Mouse (Mus musculus) neural tube, embryonic 11.5 days (tissue): Measurements from ENCODE around the gene Taf9. TPM values are rescaled to one million over a fixed set of nuclear protein-coding genes. Genes with fewer than 3 reads are reported as not detected.
A peak's percentile ranks its signal among the peaks of the same experiment; 100 is the strongest.

Experiments
- ATAC-seq: fragments of 200-750 bp; cut with Nextera tagmentation; 2 replicates; pipeline ENCODE4 v1.8.0; 2017; ENCODE audit warnings: moderate number of reproducible peaks, mild to moderate bottlenecking, moderate TSS enrichment, moderate library complexity; ENCODE audit not compliant: insufficient read depth, low FRiP score, low TSS enrichment
- DNase-seq: peaks from one replicate; pipeline ENCODE4 v3.0.0-alpha.2; 2015; ENCODE audit warnings: low spot score
- H3K27ac ChIP-seq: fragments of 300-500 bp; sonication (generic); 2 replicates; pipeline ENCODE4 v1.5.1; 2014; ENCODE audit warnings: low read depth, mild to moderate bottlenecking, low read length
- H3K27me3 ChIP-seq: fragments of 300-500 bp; sonication (generic); 2 replicates; pipeline ENCODE4 v1.6.1; 2014; ENCODE audit warnings: mild to moderate bottlenecking, low read length, mixed read lengths; ENCODE audit not compliant: control insufficient read depth, insufficient read depth
- H3K36me3 ChIP-seq: fragments of 300-500 bp; sonication (generic); 2 replicates; pipeline ENCODE4 v1.6.1; 2014; ENCODE audit warnings: mild to moderate bottlenecking, low read length, moderate library complexity, mixed read lengths; ENCODE audit not compliant: control insufficient read depth, insufficient read depth
- H3K4me1 ChIP-seq: fragments of 300-500 bp; sonication (generic); 2 replicates; pipeline ENCODE4 v1.6.1; 2014; ENCODE audit warnings: low read length, mixed read lengths; ENCODE audit not compliant: control insufficient read depth, insufficient read depth
- H3K4me2 ChIP-seq: fragments of 300-500 bp; sonication (generic); 2 replicates; pipeline ENCODE4 v1.6.1; 2014; ENCODE audit warnings: low read depth, mild to moderate bottlenecking, moderate library complexity
- H3K4me3 ChIP-seq: fragments of 300-500 bp; sonication (generic); 2 replicates; pipeline ENCODE4 v1.5.1; 2014; ENCODE audit warnings: low read depth, low read length
- H3K9ac ChIP-seq: fragments of 300-500 bp; sonication (generic); 2 replicates; pipeline ENCODE4 v1.6.1; 2014; ENCODE audit warnings: mild to moderate bottlenecking, low read length
- H3K9me3 ChIP-seq: fragments of 300-500 bp; sonication (generic); 2 replicates; pipeline ENCODE4 v1.6.1; 2016; ENCODE audit warnings: low read length; ENCODE audit not compliant: control insufficient read depth
- WGBS: fragments of 180-500 bp; shearing (Covaris S2); extraction: QIAGEN DNeasy Blood & Tissue Kit; methylation state at CpG from one replicate; pipeline ENCODE4 v1.1.7; 2014; 5-methylcytosine and 5-hydroxymethylcytosine counted together
- polyA plus RNA-seq: library from polyadenylated mRNA; unstranded; fragments of >200 nt; fragmentation: Nextera tagmentation; extraction: Ambion mirVana; gene quantifications from 2 replicates; pipeline ENCODE4 v1.2.1, GENCODE M21; 2014

The Taf9 gene
- 16.4 and 18.4 TPM in 2 replicates for polyA plus RNA-seq

DNA sequence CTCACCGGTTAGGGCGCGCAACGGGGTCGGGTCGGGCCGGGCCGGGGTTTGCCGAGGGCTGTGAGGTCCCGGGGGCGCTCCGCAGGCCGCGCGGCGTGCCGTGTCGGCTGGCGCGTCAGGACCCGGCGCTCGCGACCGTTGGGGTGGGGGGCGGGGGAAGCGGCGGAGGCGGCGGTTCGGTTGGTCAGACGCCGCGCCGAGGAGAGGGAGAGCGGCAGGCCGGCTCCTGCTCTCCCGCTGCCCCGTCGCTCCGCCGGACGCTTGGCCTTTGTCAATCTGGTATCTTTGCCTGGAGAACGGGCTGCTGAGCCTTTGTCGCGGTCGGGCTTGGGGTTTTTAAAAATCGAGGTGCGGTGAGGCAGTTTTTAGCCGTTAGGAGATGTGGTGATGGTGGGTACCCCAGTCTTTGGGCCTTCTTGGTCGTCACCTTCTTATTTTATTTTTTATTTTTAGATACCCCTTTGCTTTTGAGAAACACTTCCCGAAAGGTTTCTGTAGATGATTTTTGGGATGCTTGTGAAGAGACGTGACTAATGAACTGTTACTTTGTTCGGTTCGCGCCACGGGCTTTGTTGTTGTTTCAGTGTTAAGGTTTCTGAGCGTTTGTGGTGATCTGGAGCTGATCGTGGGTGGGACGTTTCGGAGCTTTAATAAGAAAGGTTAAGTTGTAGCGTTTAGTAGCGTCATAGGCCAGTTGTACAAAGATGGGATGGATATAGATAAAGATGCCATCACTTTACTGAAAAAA, at the start of gene Taf9:
Gene Taf9 (plus strand): TSS at position 141 of the 748 bp plus-strand sequence.
- Histone ChIP-seq H3K4me1 (peaks cover 4% of the 10 kb centered on the region; the same call in 1 of the 2 replicates), H3K4me3 (peak within 1 kb of the TSS; percentile 91), H3K27me3 (no peaks in the 10 kb centered on the region), H3K27ac (peak within 1 kb of the TSS; percentile 91), H3K36me3 (peaks cover 2% of the 10 kb centered on the region; the same call in 1 of the 2 replicates), H3K9me3 (no peaks in the 10 kb centered on the region), H3K9ac (peak within 1 kb of the TSS; percentile 91), H3K4me2 (peak within 1 kb of the TSS; percentile 74)
- ATAC-seq = no peak
- no peak for DNase-seq
- under 1% methylated on average over 32 of the region's 63 CpGs for WGBS

DNA sequence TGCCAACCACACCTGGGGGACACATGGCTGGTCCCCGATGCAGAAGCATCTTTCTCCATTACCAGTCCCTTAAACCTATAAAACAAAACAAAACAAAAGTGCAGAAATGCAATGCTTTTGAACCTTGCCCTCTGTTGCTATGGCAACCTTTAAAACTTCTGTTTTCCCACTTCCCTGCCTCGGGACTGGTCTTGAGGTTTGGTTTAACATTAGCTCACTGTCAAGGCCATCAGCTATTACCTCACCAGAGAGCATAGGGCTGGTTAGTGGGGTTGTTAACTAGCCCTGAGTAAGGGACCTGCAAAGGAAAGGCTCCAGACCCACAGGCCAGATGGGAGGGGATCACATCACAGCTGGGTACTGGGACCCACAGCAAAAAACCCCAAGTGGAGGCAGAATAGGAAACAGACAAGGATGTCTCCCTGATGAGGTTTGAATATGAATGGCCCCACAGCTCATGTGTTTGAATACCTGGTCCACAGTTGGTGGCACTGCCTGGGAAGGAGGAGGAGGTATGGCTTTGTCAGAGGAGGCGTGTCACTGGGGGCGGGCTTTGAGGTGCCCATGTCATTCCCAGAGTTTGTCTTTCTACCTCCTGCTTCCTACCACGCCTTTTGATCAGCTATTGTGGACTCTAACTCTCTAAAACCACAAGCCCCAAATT, 49.0 kb upstream of the Taf9 start:
- no peak overlapping the region for H3K9ac ChIP-seq
- WGBS = 66% methylated on average over 5 of the region's 5 CpGs
- H3K4me1 ChIP-seq = no peaks in the 10 kb centered on the region
- ATAC-seq (no peak), DNase-seq (no peak)
- H3K27me3 ChIP-seq = no peaks in the 10 kb centered on the region
- no peak overlapping the region for H3K4me3 ChIP-seq
- H3K36me3 ChIP-seq = no peaks in the 10 kb centered on the region
- no peak overlapping the region for H3K27ac ChIP-seq
- no peak overlapping the region for H3K4me2 ChIP-seq
- no peaks in the 10 kb centered on the region for H3K9me3 ChIP-seq

DNA sequence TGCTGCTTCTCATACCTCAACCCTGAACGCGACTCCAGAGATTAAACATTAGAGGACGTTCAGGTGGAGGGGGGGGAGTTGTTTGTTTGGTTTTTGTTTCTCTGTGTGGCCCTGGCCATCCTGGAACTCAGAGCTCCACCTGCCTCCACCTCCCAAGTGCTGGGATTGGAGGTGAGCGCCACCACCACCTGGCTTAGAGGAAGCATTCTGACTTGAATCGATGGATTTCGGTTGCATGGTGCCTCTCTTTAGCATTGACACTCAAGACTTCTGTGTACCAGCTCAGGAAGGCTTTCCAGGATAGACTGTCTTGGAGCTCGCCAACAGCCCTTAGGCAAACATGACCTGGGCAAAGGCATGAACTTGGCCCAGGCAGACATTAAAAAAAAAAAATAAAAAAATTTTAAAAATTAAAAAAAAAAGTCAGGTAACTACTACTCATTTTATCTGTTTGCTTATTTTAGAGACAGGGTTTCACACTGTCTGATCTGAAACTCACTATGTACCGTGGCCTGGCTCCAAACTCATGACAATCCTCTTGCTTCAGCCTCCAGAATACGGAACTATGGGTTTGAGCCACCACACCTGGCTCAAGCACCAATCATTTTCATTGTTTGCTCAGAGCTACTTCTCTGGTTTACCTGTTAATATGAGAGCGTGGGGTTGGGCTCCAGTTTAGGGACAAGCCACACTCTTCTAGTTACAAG, 48.2 kb upstream of the Taf9 start:
- no peak overlapping the region for H3K27ac ChIP-seq
- no peaks in the 10 kb centered on the region for H3K9me3 ChIP-seq
- DNase-seq (no peak), ATAC-seq (no peak)
- H3K4me3 ChIP-seq = no peak overlapping the region
- H3K27me3 ChIP-seq = no peaks in the 10 kb centered on the region
- no peaks in the 10 kb centered on the region for H3K4me1 ChIP-seq
- H3K4me2 ChIP-seq = no peak overlapping the region
- H3K9ac ChIP-seq = no peak overlapping the region
- 90% methylated on average over 10 of the region's 10 CpGs for WGBS
- H3K36me3 ChIP-seq = no peaks in the 10 kb centered on the region

DNA sequence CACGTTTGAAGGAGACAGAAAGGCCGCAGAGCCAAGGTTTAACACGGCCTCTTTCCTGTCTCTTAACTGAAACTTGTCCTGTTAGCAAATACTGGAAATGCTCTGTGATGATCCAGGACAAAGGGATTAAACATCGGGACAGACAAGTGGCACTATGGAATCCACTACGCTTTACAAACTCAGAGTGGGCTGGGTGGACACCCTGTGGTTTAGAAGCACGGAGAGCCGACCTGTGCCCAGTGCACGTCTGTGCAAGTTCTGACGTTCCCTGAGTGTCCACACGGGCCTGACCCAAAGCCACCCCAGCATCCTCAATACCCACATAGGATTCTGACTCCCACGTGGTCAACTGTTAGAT, 47.7 kb upstream of the Taf9 start:
- Histone ChIP-seq H3K9ac (no peak overlapping the region), H3K4me1 (no peaks in the 10 kb centered on the region), H3K36me3 (no peaks in the 10 kb centered on the region), H3K27ac (no peak overlapping the region), H3K4me2 (no peak overlapping the region), H3K27me3 (no peaks in the 10 kb centered on the region), H3K4me3 (no peak overlapping the region), H3K9me3 (no peaks in the 10 kb centered on the region)
- ATAC-seq (no peak), DNase-seq (no peak)
- WGBS = 91% methylated on average over 11 of the region's 11 CpGs

DNA sequence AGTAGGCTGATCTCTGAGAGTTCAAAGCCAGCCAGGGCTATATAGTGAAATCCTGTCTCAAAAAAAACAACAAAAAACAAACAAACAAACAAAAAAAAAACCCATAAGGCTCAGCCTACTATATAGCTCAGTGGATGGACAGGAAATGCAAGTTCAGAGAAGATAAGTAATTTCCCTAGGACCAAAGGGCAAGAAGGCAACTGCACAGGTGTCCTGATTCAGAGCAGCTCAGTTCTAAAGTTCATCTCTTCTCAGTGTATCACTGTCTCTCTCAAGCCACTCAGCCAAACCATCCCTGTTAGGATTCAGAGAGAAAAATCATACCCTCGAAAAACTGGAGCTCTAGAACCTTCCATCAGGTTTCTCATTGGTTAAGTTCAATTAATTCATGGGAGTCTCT, 45.5 kb upstream of the Taf9 start:
- Histone ChIP-seq H3K4me2 (no peak overlapping the region), H3K9me3 (no peaks in the 10 kb centered on the region), H3K27me3 (no peaks in the 10 kb centered on the region), H3K4me1 (no peaks in the 10 kb centered on the region), H3K36me3 (no peaks in the 10 kb centered on the region), H3K27ac (no peak overlapping the region), H3K9ac (no peak overlapping the region), H3K4me3 (no peak overlapping the region)
- ATAC-seq (no peak), DNase-seq (no peak)
- WGBS = 82% methylated on average over 1 of the region's 1 CpGs

DNA sequence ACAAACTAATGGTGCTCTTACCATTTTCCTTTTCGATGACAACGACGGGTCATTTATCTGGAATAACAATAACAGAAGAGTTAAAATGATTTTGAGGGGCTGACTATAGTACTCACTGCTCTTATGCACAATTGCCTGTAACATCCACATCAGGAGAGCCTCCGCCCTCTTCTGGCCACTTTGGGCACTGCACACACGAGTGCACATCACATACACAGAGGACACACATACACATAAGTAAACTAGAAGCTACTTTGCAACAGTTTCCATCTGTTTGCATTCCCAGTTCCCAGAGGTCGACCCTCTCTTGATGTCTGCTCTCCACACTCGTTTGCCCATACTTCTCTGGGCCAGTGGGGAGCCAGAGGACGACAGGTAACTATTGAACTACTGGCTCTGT, 43.6 kb upstream of the Taf9 start:
- WGBS = 84% methylated on average over 8 of the region's 8 CpGs
- H3K9ac ChIP-seq = no peak overlapping the region
- H3K27ac ChIP-seq = no peak overlapping the region
- no peaks in the 10 kb centered on the region for H3K27me3 ChIP-seq
- H3K36me3 ChIP-seq = no peaks in the 10 kb centered on the region
- H3K9me3 ChIP-seq = no peaks in the 10 kb centered on the region
- H3K4me2 ChIP-seq = no peak overlapping the region
- ATAC-seq = no peak
- no peak overlapping the region for H3K4me3 ChIP-seq
- H3K4me1 ChIP-seq = no peaks in the 10 kb centered on the region
- DNase-seq = no peak

DNA sequence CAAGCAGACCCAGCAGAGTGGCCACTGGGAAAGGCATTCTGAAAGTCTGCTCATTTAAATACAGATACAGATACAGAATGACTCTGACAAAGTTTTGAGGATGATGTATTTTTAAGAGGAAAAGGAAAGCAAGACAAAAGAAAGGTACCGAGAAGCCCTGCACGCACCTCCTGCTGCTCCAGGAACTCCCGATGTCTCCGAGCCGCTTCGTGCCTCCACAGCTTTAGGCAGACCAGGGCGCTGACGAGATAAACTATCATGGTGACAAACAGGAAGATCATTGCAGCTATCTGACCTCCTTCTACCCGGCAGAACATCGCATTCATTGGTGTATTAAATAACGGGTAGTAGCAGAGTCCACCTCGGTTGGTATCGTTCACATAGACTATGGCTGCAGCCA, 40.1 kb upstream of the Taf9 start:
- Histone ChIP-seq H3K27me3 (peaks cover 2% of the 10 kb centered on the region; the same call in 1 of the 2 replicates), H3K36me3 (no peaks in the 10 kb centered on the region), H3K9ac (no peak overlapping the region), H3K27ac (no peak overlapping the region), H3K9me3 (no peaks in the 10 kb centered on the region), H3K4me2 (no peak overlapping the region), H3K4me1 (no peaks in the 10 kb centered on the region), H3K4me3 (no peak overlapping the region)
- WGBS = 93% methylated on average over 13 of the region's 13 CpGs
- DNase-seq (no peak), ATAC-seq (no peak)

DNA sequence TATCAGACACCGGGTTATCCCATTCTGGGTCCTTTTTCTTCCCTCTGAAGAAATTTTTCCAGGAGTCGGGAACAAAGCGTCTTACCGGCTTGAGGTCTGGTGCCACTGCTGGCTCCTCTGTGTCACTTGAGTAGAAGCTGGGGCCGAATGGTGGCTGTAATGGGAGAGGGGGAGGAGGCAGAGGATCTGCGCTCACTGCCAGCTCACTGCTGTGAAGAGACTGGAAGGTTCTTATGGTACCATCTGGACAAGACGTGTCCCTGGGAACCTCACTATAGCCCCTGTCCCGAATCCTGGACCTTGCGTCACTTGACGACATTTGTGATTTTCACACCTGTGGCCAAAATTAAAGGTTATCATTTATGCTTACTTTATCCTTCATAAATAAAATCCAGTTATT, 39.1 kb upstream of the Taf9 start:
- H3K4me3 ChIP-seq = no peak overlapping the region
- no peak overlapping the region for H3K27ac ChIP-seq
- no peak overlapping the region for H3K4me2 ChIP-seq
- no peak overlapping the region for H3K9ac ChIP-seq
- H3K36me3 ChIP-seq = no peaks in the 10 kb centered on the region
- no peaks in the 10 kb centered on the region for H3K9me3 ChIP-seq
- ATAC-seq = no peak
- no peak for DNase-seq
- 97% methylated on average over 10 of the region's 10 CpGs for WGBS
- H3K27me3 ChIP-seq = peaks cover 10% of the 10 kb centered on the region; the same call in 1 of the 2 replicates
- peaks cover 4% of the 10 kb centered on the region; the same call in 1 of the 2 replicates for H3K4me1 ChIP-seq
